Mouse (Mus musculus): ENCODE measurements around the gene Lclat1. TPM values are rescaled to one million over a fixed set of nuclear protein-coding genes. Genes with fewer than 3 reads are reported as not detected.
A peak's percentile ranks its signal among the peaks of the same experiment; 100 is the strongest.
"Not testable (repeated sequence)": the region's sequence is repeated elsewhere in the genome, so short reads cannot be mapped to it uniquely, and the experiment has no call there.

The Lclat1 gene
- total and polyA plus RNA-seq, 3 experiments: 9.6 to 10.5 TPM; not detected in 1

GRCm38 (mm10) chr17:73145426-73145825, 37.6 kb downstream of the Lclat1 start:
- no peak overlapping the region for H3K4me3 ChIP-seq (ENCODE audit: control insufficient read depth in 1 of 2, insufficient read depth in 1 of 2, low read depth in 2 of 2, low read length in 2 of 2)
- no peak overlapping the region for H3K9ac ChIP-seq (ENCODE audit: control insufficient read depth, low read depth, low read length, poor library complexity, severe bottlenecking)
- no peaks in the 10 kb centered on the region for H3K9me3 ChIP-seq (replicated peaks; ENCODE audit: insufficient read depth, low read length)
- TF ChIP-seq USF1 (IDR thresholded peaks at IDR 0.05; ENCODE audit: low read depth, low read length) (no peak), NELFE (IDR thresholded peaks at IDR 0.05; ENCODE audit: low read depth, low read length) (no peak), POLR2AphosphoS2 (IDR thresholded peaks at IDR 0.05; ENCODE audit: low read length) (no peak), SMC3 (IDR thresholded peaks at IDR 0.05; ENCODE audit: low read depth, low read length) (no peak), CTCF (IDR thresholded peaks at IDR 0.05 in 2 of 3, conservative IDR thresholded peaks at IDR 0.05 in 1 of 3; ENCODE audit: control insufficient read depth in 1 of 3, insufficient read depth in 1 of 3, low read depth in 2 of 3, low read length in 3 of 3, poor library complexity in 1 of 3, severe bottlenecking in 1 of 3) (no peak)
- H3K27me3 ChIP-seq (ENCODE audit: control insufficient read depth in 1 of 2, insufficient read depth in 2 of 2, low read length in 2 of 2): no peaks in the 10 kb centered on the region
- no peak overlapping the region for H3K27ac ChIP-seq (ENCODE audit: control insufficient read depth, low read depth, low read length)
- DNase-seq (ENCODE audit: low read depth, low spot score): no peak
- peaks cover 0 to 17% of the 10 kb centered on the region in 2 experiments; a peak in 2 of 4 replicates for H3K36me3 ChIP-seq (ENCODE audit: control insufficient read depth in 1 of 2, insufficient read depth in 2 of 2, low read length in 2 of 2)
- peaks cover 7 to 12% of the 10 kb centered on the region in 2 experiments for H3K4me1 ChIP-seq (ENCODE audit: control insufficient read depth in 1 of 2, insufficient read depth in 2 of 2, low read length in 2 of 2)
- no peaks in the 10 kb centered on the region for H3K79me2 ChIP-seq (ENCODE audit: control insufficient read depth, insufficient read depth, low read length, poor library complexity)

- no peak overlapping the region for H3K9ac ChIP-seq (ENCODE audit: control insufficient read depth, low read depth, low read length, poor library complexity, severe bottlenecking)
- no peak overlapping the region for H3K4me3 ChIP-seq (ENCODE audit: control insufficient read depth in 1 of 2, insufficient read depth in 1 of 2, low read depth in 2 of 2, low read length in 2 of 2)
- no peak for DNase-seq (ENCODE audit: low read depth, low spot score)
- no peaks in the 10 kb centered on the region for H3K9me3 ChIP-seq (replicated peaks; ENCODE audit: insufficient read depth, low read length)
- TF ChIP-seq ZKSCAN1 (IDR thresholded peaks at IDR 0.05; ENCODE audit: low read depth, low read length) (no peak), MEF2A (IDR thresholded peaks at IDR 0.05; ENCODE audit: extremely low read depth, insufficient replicate concordance, low read depth, low read length, poor library complexity, severe bottlenecking) (no peak), NELFE (IDR thresholded peaks at IDR 0.05; ENCODE audit: low read depth, low read length) (no peak), RAD21 (IDR thresholded peaks at IDR 0.05; ENCODE audit: low read depth, low read length) (no peak)
- H3K27me3 ChIP-seq (ENCODE audit: control insufficient read depth in 1 of 2, insufficient read depth in 2 of 2, low read length in 2 of 2): no peaks in the 10 kb centered on the region
- no peak overlapping the region for H3K27ac ChIP-seq (ENCODE audit: control insufficient read depth, low read depth, low read length)
- H3K36me3 ChIP-seq (ENCODE audit: control insufficient read depth in 1 of 2, insufficient read depth in 2 of 2, low read length in 2 of 2): no peaks in the 10 kb centered on the region
- H3K79me2 ChIP-seq (ENCODE audit: control insufficient read depth, insufficient read depth, low read length, poor library complexity): no peaks in the 10 kb centered on the region
- H3K4me1 ChIP-seq (ENCODE audit: control insufficient read depth in 1 of 2, insufficient read depth in 2 of 2, low read length in 2 of 2): no peaks in the 10 kb centered on the region
These were observed 40.8 kb downstream of the Lclat1 start for GRCm38 (mm10) chr17:73148607-73149006.

- not testable (repeated sequence) for H3K27me3 ChIP-seq (ENCODE audit: control insufficient read depth in 1 of 2, insufficient read depth in 2 of 2, low read length in 2 of 2); H3K27ac ChIP-seq (ENCODE audit: control insufficient read depth, low read depth, low read length); H3K4me3 ChIP-seq (ENCODE audit: control insufficient read depth in 1 of 2, insufficient read depth in 1 of 2, low read depth in 2 of 2, low read length in 2 of 2); H3K79me2 ChIP-seq (ENCODE audit: control insufficient read depth, insufficient read depth, low read length, poor library complexity); H3K9me3 ChIP-seq (replicated peaks; ENCODE audit: insufficient read depth, low read length); DNase-seq (ENCODE audit: low read depth, low spot score); H3K9ac ChIP-seq (ENCODE audit: control insufficient read depth, low read depth, low read length, poor library complexity, severe bottlenecking); H3K4me1 ChIP-seq (ENCODE audit: control insufficient read depth in 1 of 2, insufficient read depth in 2 of 2, low read length in 2 of 2); H3K36me3 ChIP-seq (ENCODE audit: control insufficient read depth in 1 of 2, insufficient read depth in 2 of 2, low read length in 2 of 2)
- peak; percentile 55 for TF ChIP-seq ZNF384 (IDR thresholded peaks at IDR 0.05; ENCODE audit: low read depth, low read length)
These were observed 45.2 kb downstream of the Lclat1 start for GRCm38 (mm10) chr17:73152790-73153525.

Measured in MEL (cell line).